Mouse (Mus musculus) ES-E14 (cell line): Measurements from ENCODE around the gene Man2b1.

Source experiments
- CHD2 ChIP-seq: IDR thresholded peaks from 2 replicates; pipeline ENCODE4 v1.6.1; 2014; ENCODE audit warnings: mild to moderate bottlenecking, low read depth, low read length, inconsistent platforms
- MAFK ChIP-seq: IDR thresholded peaks from 2 replicates; pipeline ENCODE4 v1.6.1; 2014; ENCODE audit warnings: mild to moderate bottlenecking, low read depth, low read length, inconsistent platforms; ENCODE audit not compliant: insufficient read depth
- ZNF384 ChIP-seq: IDR thresholded peaks from 2 replicates; pipeline ENCODE4 v1.6.1; 2012; ENCODE audit warnings: low read depth, low read length, inconsistent platforms

DNA sequence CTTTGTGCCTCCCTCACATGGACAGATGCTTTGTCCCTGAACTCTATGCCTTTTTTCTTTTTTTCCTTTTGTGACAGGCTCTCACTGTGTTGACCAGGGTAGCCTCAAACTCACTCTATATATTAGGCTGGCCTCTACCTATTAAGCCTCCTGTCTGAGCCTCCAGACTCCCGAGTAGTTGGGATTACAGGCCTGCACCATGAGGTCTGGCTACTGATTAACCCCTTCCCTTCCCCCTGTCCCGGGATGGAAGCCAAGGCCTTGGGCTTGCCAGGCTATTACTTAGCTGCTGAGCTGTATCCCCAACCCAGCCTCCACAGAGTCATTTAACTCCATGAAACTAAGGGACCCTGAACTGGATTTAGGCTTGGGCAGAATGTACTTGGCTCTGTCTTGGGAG, 17.9 kb upstream of the Man2b1 start:
- TF ChIP-seq CHD2 = no peak
- no peak for TF ChIP-seq MAFK
- no peak for TF ChIP-seq ZNF384
